Mouse (Mus musculus) liver, embryonic 14.5 days (tissue): ENCODE data around the gene Esyt2. TPM values are rescaled to one million over a fixed set of nuclear protein-coding genes. Genes with fewer than 3 reads are reported as not detected.
A peak's percentile ranks its signal among the peaks of the same experiment; 100 is the strongest.

Experiments
- ATAC-seq: fragments of 200-750 bp; cut with Nextera tagmentation; 2 replicates; pipeline ENCODE4 v1.8.0; 2017; ENCODE audit warnings: moderate number of reproducible peaks, mild to moderate bottlenecking, moderate library complexity; ENCODE audit not compliant: insufficient read depth
- DNase-seq, 3 experiments: peaks; one replicate each; pipeline ENCODE4 v3.0.0-alpha.2; 2012 to 2013; ENCODE audit warnings: low read depth in 3 of 3, low spot score in 3 of 3
- H3K27ac ChIP-seq: fragments of 300-500 bp; sonication (generic); 2 replicates; pipeline ENCODE4 v1.5.1; 2014; ENCODE audit warnings: moderate library complexity, mild to moderate bottlenecking, control low read depth, inconsistent platforms
- H3K27me3 ChIP-seq: fragments of 300-500 bp; sonication (generic); 2 replicates; pipeline ENCODE4 v1.6.1; 2014; ENCODE audit warnings: mild to moderate bottlenecking, low read length, moderate library complexity; ENCODE audit not compliant: control insufficient read depth, insufficient read depth
- H3K36me3 ChIP-seq: fragments of 300-500 bp; sonication (generic); replicated peaks from 2 replicates; pipeline ENCODE4 v1.6.1; 2014; ENCODE audit warnings: low read depth; ENCODE audit not compliant: control insufficient read depth, insufficient read depth
- H3K4me1 ChIP-seq, 2 experiments: fragments of 200-500 bp in 1 of 2; fragments of 300-500 bp in 1 of 2; sonication (generic) in 1 of 2; replicated peaks; 2 replicates each; pipeline ENCODE4 v1.6.1; 2012 to 2014; ENCODE audit warnings: antibody characterized with exemption in 1 of 2, inconsistent platforms in 1 of 2, low read length in 1 of 2; ENCODE audit not compliant: control insufficient read depth in 2 of 2, insufficient read depth in 2 of 2
- H3K4me2 ChIP-seq: fragments of 300-500 bp; sonication (generic); 2 replicates; pipeline ENCODE4 v1.6.1; 2014; ENCODE audit warnings: low read depth, mild to moderate bottlenecking, control low read depth, moderate library complexity
- H3K4me3 ChIP-seq, 2 experiments: fragments of 200-500 bp in 1 of 2; fragments of 300-500 bp in 1 of 2; sonication (generic) in 1 of 2; 2 replicates each; pipeline ENCODE4 v1.5.1; 2012 to 2014; ENCODE audit warnings: low read depth in 2 of 2, low read length in 2 of 2, mild to moderate bottlenecking in 2 of 2, control low read depth in 1 of 2, inconsistent platforms in 1 of 2, moderate library complexity in 1 of 2; ENCODE audit not compliant: insufficient read depth in 1 of 2
- H3K9ac ChIP-seq: fragments of 300-500 bp; sonication (generic); replicated peaks from 2 replicates; pipeline ENCODE4 v1.6.1; 2014; ENCODE audit warnings: mild to moderate bottlenecking, control low read depth, moderate library complexity
- H3K9me3 ChIP-seq: fragments of 300-500 bp; sonication (generic); 2 replicates; pipeline ENCODE4 v1.6.1; 2016; ENCODE audit warnings: low read length, mixed read lengths; ENCODE audit not compliant: control insufficient read depth
- CTCF ChIP-seq: IDR thresholded peaks from 2 replicates; pipeline ENCODE4 v1.5.1; 2016; ENCODE audit warnings: antibody characterized with exemption, low read depth, control low read depth
- EP300 ChIP-seq: IDR thresholded peaks from 2 replicates; pipeline ENCODE4 v1.6.1; 2016; ENCODE audit warnings: antibody characterized with exemption, low read depth
- WGBS: fragments of 180-500 bp; shearing (Covaris S2); extraction: QIAGEN DNeasy Blood & Tissue Kit; methylation state at CpG from one replicate; pipeline ENCODE4 v1.1.7; 2014; ENCODE audit not compliant: insufficient replicate concordance; 5-methylcytosine and 5-hydroxymethylcytosine counted together
- polyA plus RNA-seq, 2 experiments: library from polyadenylated mRNA; depleted of rRNA in 1 of 2; stranded (reverse) in 1 of 2; unstranded in 1 of 2; fragments of >200 nt; fragmentation: Nextera tagmentation in 1 of 2; extraction: Ambion mirVana in 1 of 2; gene quantifications; 2 replicates each; pipeline versions ENCODE4 v1.2.1 to v1.2.3; 2012 to 2014

Esyt2 gene
- polyA plus RNA-seq, 2 experiments: 6.3 to 10.4 TPM

DNA sequence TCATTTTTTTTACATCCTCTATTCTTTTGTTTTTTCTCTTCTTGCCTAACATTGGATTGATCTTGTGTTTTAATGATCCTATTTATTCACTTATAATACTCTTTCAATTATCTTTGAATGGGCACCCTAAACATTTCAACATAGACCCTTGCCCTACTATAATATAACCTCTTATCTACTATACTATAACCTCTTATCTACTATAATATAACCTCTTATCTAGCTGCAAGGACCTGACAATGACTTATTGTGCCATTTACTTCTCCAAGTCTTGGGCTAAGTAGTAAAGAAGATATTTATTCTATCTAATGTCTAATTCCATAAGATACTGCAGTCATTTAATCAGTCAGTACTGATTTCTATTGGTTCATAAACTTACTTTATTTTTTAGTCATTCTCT is 42.6 kb upstream of the Esyt2 start:
- ATAC-seq: no peak

DNA sequence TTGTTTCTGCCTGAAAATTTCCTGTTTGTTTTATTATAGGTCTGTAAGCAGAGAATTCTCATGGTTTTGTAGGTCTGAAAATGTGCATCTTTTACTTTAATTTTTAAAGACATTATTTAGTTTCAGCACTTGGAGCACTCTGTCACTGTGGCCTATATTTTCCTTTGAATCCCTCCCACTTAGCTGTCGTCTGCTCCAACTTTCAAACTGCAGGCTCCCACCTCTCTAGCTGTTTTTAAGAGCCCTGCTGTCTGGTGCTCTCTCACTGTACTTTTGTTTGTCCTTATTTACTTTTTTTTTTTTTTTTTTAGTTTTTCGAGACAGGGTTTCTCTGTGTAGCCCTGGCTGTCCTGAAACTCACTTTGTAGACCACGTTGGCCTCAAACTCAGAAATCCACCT is 42.2 kb upstream of the Esyt2 start:
- Histone ChIP-seq H3K36me3 (no peaks in the 10 kb centered on the region), H3K9ac (no peak overlapping the region), H3K4me3 (no peak overlapping the region), H3K9me3 (no peaks in the 10 kb centered on the region), H3K4me1 (no peaks in the 10 kb centered on the region), H3K27me3 (no peaks in the 10 kb centered on the region), H3K27ac (no peak overlapping the region), H3K4me2 (no peak overlapping the region)
- no peak for DNase-seq
- ATAC-seq: no peak
- TF ChIP-seq CTCF (no peak), EP300 (no peak)
- WGBS: 60% methylated on average over 3 of the region's 3 CpGs

More for the DNA sequence above, 42.6 kb upstream of the Esyt2 start:
- no peak for DNase-seq
- no peak overlapping the region for H3K9ac ChIP-seq
- H3K4me1 ChIP-seq: no peaks in the 10 kb centered on the region
- no peak overlapping the region for H3K4me2 ChIP-seq
- H3K36me3 ChIP-seq: no peaks in the 10 kb centered on the region
- TF ChIP-seq EP300 (no peak), CTCF (no peak)
- H3K4me3 ChIP-seq: no peak overlapping the region
- no peak overlapping the region for H3K27ac ChIP-seq
- no peaks in the 10 kb centered on the region for H3K9me3 ChIP-seq
- H3K27me3 ChIP-seq: no peaks in the 10 kb centered on the region

DNA sequence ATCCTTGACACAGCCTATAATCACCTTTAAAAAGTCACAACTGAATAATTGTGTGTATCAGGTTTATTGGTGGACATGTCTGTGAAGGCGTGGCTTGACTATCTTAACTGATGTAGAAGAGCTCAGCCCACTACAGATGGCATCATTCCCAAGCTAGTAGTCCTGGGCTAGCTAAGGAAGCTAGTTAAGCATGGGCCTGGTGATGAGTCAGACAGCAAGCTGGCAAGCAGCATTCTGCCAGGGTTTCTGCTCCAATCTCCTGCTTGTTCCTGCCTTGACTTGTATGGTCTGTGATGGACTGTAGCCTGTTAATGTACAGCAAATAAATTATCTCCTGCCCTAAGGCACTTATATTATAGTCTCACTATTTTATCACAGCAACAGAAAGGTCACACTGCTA is 36.4 kb upstream of the Esyt2 start:
- TF ChIP-seq EP300: no peak
- TF ChIP-seq CTCF: no peak
- Histone ChIP-seq H3K27me3 (no peaks in the 10 kb centered on the region), H3K27ac (no peak overlapping the region), H3K4me3 (no peak overlapping the region), H3K4me1 (no peaks in the 10 kb centered on the region), H3K9ac (no peak overlapping the region), H3K9me3 (no peaks in the 10 kb centered on the region), H3K36me3 (no peaks in the 10 kb centered on the region), H3K4me2 (no peak overlapping the region)
- WGBS: 52% methylated on average over 1 of the region's 1 CpGs
- ATAC-seq: no peak
- no peak for DNase-seq

DNA sequence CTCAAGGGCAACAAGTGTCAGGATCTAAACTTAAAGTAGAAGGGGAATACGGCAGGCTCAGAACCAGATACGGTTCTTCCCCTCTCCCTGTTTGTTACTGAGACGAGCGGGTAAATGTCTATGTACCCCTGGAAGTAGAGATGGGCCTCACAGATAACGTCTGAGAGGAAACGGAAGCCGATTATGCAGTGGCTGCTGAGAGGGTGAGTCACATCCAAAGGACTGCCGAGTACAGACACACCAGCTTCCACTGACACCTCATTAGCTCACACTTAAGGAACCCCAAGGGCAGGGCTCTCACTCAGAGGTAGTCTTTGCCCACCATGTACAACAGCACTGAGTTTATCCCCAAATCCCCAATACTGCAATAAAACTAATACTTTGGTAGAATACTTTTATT is 26.3 kb upstream of the Esyt2 start:
- Histone ChIP-seq H3K36me3 (no peaks in the 10 kb centered on the region), H3K4me3 (no peak overlapping the region), H3K9me3 (no peaks in the 10 kb centered on the region), H3K4me1 (peaks cover 0 to 12% of the 10 kb centered on the region in 2 experiments; a peak in 2 of 4 replicates), H3K4me2 (no peak overlapping the region), H3K27me3 (no peaks in the 10 kb centered on the region), H3K9ac (no peak overlapping the region), H3K27ac (no peak overlapping the region)
- DNase-seq: no peak
- 19% methylated on average over 8 of the region's 8 CpGs for WGBS
- ATAC-seq: no peak
- no peak for TF ChIP-seq CTCF
- no peak for TF ChIP-seq EP300

DNA sequence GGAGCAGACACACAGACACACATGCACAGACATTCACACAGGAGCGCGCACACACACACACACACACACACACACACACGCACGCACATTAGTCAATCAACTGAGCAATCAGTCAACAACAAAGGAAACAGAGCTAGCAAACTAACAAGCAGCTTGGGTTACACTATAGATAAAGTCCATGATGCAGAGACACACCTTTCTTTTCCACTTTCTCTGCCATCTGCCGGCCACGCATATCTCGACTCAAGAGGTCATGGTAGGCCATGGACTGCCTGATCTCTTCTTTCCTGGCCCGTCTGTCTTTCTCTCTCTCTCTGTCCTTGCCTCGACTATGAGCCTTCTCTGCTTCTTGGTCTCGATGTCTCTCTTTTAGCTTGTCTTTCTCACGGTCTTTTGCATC is 25.4 kb upstream of the Esyt2 start:
- Histone ChIP-seq H3K36me3 (no peaks in the 10 kb centered on the region), H3K27me3 (no peaks in the 10 kb centered on the region), H3K27ac (no peak overlapping the region), H3K9me3 (no peaks in the 10 kb centered on the region), H3K4me3 (no peak overlapping the region), H3K4me2 (no peak overlapping the region), H3K4me1 (peaks cover 0 to 12% of the 10 kb centered on the region in 2 experiments; a peak in 2 of 4 replicates), H3K9ac (no peak overlapping the region)
- no peak for DNase-seq
- 53% methylated on average over 11 of the region's 11 CpGs for WGBS
- TF ChIP-seq CTCF (no peak), EP300 (0 out of 2 replicates have a peak, but pooled peaks have one; percentile 12)
- ATAC-seq: peak; percentile 74

DNA sequence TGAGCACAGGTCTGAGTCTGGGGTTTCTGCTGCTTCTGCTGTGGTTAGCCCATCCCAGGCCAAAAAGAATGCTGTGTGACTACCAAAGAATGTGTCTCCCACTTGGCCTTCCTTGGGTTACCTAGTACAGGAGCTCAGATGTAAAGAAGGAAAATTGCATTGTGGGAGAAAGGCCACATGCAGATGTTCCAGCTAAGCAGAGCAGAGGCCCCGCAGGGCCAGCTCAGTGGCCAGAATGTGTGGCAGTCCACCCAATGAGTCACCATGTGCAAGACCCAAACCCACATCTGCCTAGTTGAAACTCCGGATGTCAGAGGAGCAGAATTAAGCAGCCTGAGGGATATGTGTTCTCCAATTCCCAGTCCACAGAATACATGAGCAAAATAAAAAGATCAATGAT is 22.7 kb upstream of the Esyt2 start:
- TF ChIP-seq CTCF: no peak
- no peak for TF ChIP-seq EP300
- 67% methylated on average over 2 of the region's 2 CpGs for WGBS
- Histone ChIP-seq H3K36me3 (no peaks in the 10 kb centered on the region), H3K4me3 (no peak overlapping the region), H3K27me3 (no peaks in the 10 kb centered on the region), H3K27ac (no peak overlapping the region), H3K9ac (no peak overlapping the region), H3K4me1 (peaks cover 3 to 12% of the 10 kb centered on the region in 2 experiments), H3K4me2 (no peak overlapping the region), H3K9me3 (no peaks in the 10 kb centered on the region)
- DNase-seq: no peak
- no peak for ATAC-seq
